Mouse (Mus musculus) right cerebral cortex, adult 18-20 months (tissue): ENCODE data around the gene Gm17026.
"Not testable (repeated sequence)": the region's sequence is repeated elsewhere in the genome, so short reads cannot be mapped to it uniquely, and the experiment has no call there.

Source experiments
- DNase-seq: peaks from one replicate; pipeline ENCODE4 v3.0.0; 2022; ENCODE audit warnings: mixed read lengths

The Gm17026 gene

GRCm38 (mm10) chr14:42259948-42260347 lies at the start of gene Gm17026:
Gene Gm17026 (minus strand): TSS chr14:42260048.
- DNase-seq, result not testable (repeated sequence)

GRCm38 (mm10) chr14:42297258-42297657 lies 37.4 kb upstream of the Gm17026 start, which contains the start of gene Gm9611:
Gene Gm9611 (minus strand): TSS chr14:42297358.
- DNase-seq, result not testable (repeated sequence)

- not testable (repeated sequence) for DNase-seq
These were observed 42.9 kb downstream of the Gm17026 start for GRCm38 (mm10) chr14:42216766-42217537.
